Mouse (Mus musculus) natural killer cell, adult 2 months (primary cell): ENCODE data around the gene Ank3.

ENCODE experiments used
- DNase-seq, 2 experiments: peaks; one replicate each; pipeline ENCODE4 v3.0.0; 2022; ENCODE audit warnings: low spot score in 2 of 2

Ank3 gene

DNA sequence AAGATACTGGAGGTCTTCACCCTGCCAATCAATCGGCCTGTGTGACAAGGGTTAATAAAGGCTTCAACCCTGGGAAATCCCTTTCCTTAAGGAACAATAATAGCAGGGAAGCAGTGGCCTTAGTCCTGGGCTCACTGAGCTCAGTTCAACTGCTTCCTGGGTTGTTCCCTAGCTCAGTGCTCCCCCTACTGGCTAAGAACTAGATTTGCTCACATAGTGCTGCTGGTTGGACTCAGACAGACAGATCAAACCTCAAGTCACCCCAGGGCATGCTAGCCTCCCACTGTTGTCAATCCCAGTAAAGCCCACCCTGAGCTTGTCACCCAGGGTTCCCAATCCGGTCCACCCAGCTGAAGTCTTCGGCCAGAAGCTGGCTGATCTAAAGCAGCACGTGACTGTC is 447.2 kb downstream of the Ank3 start:
- DNase-seq, result no peak

DNA sequence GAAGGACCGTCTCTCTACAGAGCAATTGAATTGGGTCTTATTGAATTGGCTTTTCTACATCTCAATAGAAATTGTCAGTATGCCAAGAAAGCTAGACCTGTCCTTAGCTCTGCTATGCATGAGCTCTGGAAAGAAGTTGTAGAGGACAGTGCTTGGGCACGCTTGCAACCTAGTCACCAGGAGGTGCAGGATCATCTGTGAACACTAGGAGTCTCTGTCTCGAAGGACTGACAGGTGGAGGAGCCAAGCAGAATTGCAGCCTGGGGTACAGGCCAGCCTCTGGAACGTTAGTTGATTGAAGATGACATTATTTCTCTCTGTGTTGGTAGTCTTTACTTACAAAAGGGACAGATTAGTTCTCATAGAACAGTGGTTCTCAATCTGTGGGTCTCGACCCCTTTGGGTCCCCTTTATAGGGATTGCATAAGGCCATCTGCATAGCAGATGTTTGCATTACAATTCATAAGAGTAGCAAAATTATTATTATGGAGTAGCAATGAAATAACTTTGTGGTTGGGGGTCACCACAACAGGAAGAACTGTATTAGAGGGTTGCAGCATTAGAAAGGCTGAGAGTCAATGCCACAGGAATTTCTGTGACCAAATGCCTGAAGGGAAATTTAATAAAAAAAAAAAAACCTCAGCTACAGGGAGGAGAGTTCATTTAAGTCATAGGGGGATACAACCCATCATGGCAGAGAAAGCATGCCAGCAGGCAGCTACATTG is 454.0 kb downstream of the Ank3 start:
- no peak for DNase-seq

DNA sequence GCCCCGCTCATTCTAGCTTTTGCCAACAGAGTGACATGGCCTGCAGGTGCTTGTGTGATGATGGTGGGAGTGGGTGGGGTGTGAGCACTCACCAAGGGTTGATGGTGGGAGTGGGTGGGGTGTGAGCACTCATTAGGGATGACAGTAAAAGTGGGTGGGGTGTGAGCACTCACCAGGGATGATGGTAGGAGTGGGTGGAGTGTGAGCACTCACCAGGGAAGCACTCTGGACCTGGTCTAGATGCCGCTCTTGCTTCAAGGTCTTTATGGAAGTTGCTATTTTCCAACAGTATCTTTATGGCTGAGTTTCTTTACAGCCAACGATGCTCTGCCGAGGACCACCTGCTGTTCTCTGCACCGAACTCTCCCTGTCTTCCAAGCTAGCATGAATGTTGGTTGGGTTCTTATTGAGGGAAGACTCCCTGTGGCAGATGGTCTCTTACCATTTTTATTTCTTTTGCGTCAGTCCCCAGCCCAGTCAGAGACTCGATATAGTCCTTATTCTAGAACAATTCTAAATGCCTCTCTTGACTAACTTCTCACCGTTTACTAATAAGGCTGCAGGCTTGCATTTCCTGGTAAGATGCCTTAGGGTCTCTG is 456.1 kb downstream of the Ank3 start:
- DNase-seq, result no peak

DNA sequence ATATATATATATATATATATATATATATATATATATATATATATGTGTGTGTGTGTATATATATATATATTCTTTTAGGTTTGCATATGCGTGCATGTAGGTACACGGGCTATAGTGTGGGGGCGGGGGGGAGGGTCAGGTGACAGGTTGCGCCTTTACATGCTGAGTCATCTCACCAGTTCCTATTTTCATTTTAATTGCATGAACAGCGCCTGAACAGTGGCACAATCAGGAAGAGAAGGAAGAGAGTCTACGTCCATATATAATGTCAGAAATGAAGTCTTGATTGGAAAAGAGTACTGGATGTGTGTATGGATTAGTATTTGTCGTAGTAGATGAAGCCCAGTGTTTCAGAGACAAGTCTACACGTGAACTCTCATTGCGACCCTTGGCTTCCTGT is 459.4 kb downstream of the Ank3 start:
- DNase-seq, result no peak

DNA sequence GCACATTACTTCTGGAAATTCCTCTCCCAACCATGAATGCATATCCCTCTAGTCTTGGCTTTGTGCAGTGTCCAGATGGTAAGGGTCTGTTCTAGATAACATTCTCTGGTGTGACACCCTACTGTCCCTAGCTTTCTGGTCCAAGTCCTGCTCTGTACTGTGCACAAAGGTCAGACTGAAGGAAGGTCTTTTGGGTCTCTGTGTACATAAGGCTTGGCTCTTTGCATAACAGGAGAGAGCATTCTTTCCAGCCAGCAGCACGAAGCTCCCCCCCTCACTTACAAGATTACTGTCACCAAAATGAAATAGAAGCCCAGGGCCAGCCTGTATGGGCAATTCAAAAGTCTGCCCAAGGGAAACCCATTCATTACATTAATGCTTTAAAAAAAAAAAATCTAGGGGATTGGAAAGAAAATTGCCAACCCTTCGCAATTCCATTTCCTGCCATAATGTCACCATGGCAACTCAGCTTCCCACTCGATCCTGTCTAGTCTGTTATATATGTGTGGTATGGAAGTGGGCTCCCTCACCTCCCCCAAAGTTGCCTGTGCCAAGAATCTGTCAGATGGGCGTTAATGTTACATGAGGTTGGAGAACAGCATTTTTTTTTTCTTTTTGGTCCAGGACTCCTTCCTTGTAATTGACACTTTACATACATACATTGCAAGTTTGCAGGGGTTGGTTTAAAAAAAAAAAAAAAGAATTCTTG is 460.5 kb downstream of the Ank3 start:
- no peak for DNase-seq

DNA sequence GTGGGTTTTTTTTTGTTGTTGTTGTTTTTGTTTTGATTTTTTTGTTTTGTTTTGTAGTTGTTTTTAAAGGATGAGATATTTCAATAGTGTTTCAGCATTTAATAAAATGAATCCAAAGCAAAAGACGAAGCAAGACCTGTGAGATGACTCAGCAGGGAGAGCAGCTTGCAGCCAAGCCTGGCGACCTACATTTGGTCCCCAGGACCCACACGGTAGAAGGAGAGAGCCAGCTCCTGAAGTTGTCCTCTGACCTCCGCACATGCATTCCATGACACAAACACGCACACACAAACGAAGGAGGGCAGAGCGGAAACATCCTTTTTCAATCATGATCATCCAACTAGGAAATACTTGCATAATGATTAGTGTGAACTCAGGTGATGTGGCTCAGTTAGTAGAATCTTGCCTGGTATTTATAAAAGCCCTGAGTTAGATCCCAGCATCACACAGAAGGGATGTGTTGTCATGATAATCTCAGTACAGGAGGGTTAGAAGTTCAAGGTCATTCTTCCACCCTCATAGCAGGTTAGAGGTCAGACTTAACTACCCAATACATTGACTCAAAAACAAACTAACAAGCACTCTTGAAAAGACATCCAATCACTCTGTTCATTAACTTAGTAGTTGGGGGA is 461.4 kb downstream of the Ank3 start:
- DNase-seq, result no peak

DNA sequence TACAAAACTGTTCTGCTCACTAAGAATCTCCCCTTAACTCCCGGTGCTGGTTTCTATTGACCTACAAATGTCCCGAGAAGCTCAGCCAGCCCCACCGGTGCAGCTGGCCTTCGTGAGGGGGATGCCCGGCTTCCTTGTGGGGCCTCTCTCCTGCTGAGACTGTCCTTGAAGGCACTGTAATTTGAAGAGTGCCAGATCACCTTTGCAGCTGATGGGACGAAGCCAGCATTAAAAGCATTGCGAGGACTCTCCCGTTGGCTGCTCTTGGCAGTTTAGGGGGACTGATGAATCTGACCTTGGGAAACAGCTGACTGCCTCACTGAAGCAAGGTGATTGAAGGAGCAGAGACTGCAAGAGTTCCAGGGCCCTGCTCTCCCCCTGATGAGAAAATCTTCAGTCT is 464.3 kb downstream of the Ank3 start:
- DNase-seq, result no peak

DNA sequence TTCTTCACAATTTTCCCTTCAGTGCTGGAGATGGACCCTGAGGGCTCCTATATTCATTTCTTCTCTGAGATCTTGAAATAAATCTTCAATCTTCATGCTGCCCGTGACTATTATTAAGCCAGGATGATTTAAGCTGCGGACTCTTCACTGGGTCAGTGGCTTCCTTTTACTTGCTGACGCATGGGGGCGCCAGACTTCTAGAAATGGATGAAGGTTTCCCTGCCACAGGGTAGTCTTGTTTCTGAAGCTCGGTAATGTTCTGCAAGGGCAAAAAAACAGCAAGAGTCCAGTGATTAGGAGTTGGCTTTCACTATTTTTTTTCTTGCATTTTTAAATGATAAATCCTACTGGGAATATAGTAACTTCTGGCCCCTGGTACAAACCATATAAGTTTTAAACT is 471.8 kb downstream of the Ank3 start:
- peak; percentile 17 to 28 for DNase-seq

DNA sequence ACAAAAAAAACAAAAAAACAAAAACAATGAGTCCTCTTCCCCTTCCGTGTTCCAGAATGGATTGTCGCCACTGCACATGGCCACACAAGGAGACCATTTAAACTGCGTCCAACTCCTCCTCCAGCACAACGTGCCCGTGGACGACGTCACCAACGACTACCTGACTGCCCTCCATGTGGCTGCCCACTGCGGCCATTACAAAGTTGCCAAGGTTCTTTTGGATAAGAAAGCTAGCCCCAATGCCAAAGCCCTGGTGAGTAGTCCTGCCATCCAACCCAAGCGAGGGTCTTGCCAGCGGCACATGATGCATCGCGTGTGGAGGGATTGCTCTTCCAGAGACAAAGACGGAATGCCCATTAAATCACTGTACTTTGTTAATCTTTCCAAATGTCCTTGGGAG is 472.4 kb downstream of the Ank3 start:
- no peak for DNase-seq

DNA sequence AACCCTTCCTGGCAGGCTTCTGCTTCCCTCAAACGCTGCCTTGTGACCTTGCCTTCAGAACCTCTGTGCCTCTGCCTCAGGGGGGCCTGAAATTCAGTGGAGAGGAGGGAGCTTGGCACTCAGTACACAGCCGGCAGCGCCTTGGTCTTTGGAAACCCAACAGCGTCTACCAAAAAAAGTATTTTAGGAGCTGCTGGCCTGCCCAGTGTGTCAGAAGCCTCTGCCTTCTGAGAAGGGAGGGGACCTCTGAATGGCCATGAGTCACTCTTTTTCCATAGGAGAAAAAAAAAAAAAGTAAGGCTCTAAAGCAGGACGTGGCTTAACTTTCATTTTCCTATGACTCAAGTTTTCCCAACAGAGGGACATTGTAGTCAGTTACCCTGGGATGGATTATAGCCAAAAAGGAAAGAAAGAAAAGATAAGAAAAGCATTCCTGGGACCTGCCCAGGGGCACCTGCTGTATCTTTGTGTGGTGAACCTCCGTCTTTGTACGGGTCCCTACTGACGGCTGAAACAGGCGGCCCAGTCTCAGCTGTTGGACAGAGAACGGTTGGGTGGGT is 473.7 kb downstream of the Ank3 start:
- DNase-seq, result no peak

DNA sequence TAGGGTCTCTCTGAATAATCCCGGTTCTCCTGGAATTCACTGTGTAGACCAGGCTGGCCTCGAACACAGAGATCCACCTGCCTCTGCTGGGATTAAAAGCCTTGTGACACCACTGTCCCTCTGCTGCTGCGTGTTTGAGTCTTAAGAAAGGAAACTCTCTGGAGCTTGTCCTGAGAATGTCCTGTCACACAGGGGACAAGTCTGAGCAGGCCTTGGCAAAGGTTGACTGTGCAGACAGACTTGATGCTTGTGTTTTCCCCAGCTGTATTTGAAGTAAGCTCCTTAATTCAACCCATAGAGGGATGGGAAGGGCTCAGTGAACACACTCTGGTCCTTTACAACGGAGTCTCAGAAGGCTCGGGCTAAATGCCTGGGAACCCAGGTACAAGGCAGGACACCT is 474.3 kb downstream of the Ank3 start:
- no peak for DNase-seq

DNA sequence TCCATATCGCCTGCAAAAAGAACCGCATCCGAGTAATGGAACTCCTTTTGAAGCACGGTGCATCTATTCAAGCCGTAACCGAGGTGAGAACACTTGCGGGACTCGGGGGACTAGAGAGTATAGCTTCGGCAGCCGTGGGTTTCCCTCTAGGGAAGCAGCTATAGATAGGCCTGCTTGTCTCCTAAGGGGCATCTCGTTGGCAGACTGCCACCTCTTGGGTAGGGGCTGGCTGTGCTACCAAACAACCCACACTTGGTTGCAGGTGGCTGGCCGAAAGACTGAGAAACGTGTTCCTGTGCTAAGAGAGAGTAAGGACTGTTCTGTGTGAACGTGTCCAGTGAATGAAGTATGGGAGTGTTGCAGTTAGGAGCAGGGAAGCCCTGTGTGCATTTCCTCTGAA is 476.2 kb downstream of the Ank3 start:
- no peak for DNase-seq

DNA sequence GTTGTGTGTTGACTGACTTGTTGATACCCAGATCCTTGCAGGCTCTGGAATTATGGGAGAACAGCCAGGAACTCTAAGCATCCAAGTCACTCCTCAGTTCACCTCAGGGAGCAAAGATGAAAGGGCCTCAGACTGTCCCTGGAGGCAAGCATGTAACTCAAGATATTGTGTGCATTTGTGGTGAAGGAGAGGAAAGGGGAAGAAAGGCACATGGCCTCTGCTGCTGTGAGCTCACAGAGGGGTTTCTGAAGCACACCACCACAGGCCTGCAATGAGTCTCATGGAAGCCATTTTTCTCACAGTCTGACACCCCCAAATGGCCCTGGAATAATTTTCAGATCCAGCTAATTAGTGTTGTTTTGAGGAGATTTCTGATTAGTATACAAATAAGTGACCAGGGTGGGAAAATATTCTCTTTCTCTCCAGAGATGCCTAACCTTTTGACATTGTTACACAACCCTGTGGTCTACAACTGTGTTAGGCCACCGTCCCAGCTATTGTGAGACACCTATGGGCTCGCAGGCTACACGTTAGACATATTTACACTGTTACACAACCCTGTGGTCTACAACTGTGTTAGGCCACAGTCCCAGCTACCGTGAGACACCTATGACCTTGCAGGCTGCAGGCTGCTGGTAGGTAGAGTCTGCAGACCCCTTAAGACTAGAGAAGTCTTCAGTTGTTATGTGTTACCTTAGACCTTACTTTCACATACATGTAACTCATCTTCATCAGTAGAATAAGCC is 485.5 kb downstream of the Ank3 start:
- no peak for DNase-seq

DNA sequence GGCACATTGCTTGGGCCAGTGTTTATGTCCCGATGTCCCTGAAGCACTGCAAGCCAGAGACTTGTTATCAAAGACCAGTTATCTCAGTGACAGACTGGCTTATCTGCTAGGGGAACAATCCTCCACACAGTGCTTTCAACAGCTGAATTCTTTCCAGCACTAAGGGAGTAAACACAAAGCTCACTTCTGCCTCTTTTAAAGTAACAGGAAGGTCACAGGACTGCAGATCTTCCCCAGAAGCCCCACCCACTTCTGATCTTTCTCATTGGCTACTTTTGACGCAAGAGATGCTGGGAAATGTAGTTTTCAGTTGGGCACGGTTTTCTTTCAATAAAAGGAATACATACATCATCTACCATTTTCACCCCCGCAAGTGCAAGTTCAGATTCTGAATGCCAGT is 489.8 kb downstream of the Ank3 start:
- DNase-seq, result peak; percentile 12 to 19

DNA sequence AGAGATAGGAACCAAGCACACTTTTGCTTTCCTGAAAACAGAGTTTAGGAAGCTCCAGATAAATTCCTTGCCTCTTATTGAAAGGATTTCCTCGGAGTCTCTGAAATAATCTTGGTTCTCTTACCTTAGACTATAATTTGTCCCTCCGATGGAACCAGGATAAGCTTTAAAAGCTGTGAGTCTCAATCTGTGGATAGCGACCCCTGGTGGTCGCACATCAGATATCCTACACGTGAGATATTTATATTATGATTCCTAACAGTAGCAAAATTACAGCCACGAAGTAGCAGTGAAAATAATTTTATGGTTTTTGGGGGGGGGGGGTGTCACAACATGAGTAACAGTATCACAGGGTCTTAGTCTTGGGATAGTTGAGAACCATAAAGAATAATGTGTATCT is 491.2 kb downstream of the Ank3 start:
- DNase-seq, result no peak

DNA sequence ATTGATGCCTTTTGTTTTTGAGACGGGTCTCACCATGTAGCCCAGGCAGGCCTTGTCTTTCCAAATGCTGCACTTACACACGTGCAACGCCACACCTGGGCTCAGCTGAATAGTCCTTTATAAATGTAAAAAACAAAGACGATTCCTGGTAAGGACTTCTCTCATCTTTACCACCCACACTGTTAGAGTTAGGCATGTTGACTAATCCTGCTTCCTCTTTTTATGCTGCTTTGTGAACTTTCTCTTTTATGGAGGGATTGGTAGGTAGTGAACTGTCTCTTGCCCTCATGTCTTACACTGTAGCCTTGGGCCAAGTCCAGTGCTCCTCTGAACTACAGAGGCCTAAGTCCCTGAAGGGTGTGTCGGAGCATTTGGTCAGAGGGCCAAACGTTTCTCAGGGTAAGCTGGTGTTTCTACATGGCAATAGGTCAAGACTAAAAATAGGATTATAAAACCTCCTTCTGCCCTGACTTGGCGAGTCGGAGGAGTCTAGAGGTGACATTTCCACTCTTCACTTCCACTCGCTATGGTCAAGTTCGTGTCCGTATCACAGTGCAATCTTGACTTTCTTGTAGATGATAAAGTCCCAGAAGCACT is 491.9 kb downstream of the Ank3 start:
- no peak for DNase-seq

DNA sequence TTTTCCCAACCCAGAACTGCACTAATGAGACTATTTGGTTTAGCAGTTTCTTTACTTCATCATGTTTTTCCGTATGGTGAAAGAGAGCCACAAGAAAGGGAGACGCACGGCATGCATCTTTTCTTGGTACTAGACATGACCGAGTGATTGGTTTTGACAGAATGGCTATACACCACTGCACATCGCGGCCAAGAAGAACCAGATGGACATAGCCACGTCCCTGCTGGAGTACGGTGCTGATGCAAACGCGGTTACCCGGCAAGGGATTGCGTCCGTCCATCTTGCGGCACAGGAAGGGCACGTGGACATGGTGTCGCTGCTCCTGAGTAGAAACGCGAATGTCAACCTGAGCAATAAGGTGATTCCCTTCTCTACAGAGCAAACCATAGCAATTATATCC is 493.6 kb downstream of the Ank3 start:
- no peak for DNase-seq

DNA sequence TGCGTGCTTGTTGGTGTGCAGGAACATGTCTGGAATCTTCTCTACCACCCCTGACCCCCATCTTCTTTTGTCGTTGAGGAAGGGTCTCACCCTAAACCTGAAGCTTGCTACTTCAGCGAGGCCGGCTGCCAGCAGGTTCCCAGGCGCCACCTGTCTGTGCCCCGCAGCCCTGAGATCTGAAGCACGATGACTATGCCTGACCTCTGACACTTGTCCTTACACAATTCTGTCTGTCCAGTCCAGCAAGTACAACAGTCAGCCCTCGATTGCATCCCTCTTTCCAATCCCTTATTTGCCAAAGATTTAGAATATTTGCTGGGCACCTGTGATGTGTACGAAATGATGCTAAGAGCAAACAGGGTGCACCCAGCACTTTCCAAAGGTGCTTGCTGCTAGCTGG is 497.0 kb downstream of the Ank3 start:
- DNase-seq, result no peak

DNA sequence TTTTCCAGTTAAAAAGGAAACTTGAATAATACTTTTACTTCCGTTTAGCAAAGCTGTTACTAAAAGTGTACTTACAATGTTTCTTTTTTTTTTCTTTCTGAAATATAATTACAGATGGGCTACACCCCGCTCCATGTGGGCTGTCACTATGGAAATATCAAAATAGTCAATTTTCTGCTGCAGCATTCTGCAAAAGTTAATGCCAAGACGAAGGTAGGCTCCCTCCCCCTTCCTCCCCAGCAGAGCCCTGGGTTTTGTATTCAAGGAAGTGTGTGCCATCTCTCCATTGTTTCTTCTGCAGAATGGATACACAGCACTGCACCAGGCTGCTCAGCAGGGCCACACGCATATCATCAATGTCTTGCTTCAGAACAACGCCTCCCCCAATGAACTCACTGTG is 499.4 kb downstream of the Ank3 start:
- no peak for DNase-seq

DNA sequence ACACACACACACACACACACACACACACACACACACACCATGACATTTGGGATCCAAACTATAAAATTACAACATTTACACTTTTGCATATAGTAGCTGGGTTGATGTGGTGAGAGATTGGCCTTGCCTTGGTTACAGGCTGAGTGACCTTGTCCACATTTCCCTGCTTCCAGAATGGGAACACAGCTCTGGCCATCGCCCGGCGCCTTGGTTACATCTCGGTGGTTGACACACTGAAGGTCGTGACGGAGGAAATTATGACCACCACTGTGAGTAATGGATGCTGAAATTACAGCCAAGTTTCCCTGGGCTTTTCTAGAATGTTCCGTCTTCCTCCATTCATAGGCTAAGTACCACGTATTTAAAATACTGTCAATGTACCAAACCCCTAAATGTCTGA is 500.2 kb downstream of the Ank3 start:
- no peak for DNase-seq

DNA sequence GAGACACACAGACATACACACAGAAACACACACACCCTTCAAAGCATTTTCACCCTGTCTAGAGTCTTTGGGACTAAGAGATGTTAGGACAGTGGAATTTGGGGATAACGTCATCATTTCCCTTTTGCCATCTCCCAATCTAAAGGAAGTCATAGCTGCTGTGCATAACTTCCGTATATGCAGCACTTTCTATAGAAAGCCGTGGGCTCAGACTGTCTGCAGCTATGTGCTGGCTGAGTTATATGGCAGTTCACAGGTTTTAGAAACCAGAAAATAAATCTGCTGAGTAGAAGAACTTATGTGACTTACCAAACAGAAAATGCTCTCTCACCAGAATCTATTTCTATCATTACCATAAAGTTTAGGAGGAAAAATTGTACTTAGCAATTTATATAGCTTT is 501.2 kb downstream of the Ank3 start:
- DNase-seq, result no peak
